Mouse (Mus musculus) kidney, postnatal 14 days (tissue): ENCODE data around the gene Adamts3.

Experiments
- DNase-seq: peaks from one replicate; pipeline ENCODE4 v3.0.0; 2022; ENCODE audit warnings: mixed read lengths

The Adamts3 gene

GRCm38 (mm10) chr5:89701241-89702007 is 181.7 kb downstream of the Adamts3 start:
- peak; percentile 69 for DNase-seq

DNA sequence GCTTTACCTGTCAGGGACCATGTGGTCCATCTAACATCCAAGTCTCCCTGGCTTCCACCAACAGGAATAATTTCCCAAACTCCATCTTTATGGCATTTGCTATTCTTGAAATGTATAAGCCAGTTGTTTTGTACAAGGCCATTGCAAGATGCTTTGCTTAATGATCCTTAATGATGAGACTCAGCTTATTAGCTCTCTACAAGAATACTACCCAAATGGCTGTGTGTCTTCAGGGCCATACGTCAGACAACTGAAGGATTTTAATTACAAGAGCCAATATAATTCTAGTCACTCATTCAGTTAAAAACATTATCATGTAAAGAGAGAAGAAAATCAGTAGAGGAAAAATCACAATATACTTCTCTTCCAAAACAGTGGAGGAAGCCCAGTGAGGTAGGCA is 195.3 kb downstream of the Adamts3 start:
- DNase-seq: no peak

DNA sequence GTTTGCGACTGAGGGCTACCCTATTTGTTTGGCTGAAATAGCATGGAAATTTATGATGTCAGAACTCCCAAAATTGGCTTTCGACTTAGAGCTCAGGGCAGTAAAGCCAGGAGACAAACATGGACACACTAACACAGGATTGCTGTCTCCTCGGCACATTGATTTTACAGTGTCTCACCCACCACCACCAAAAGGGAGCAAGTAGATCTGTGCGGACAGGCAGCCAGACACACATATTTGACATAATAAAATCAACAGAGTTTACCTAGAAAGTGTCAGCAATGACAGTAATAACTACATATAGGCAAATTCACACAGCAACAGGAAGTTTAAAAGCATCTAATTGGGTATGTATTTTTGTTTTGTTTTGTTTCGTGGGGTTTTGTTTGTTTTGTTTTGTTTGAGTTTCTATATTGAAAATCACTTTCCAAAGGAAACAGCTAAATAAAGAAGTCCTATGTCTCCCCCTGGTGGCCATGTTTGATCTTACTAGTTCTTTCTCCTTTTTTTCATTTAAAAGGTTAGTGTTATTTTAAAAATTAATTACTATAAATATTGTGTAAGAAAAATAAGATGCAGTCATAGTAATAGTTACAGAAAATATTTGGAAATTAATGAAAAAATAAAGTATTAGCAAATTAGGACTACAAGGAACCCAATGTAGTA is 203.1 kb downstream of the Adamts3 start:
- DNase-seq: peak; percentile 55

GRCm38 (mm10) chr5:89678148-89678547 is 205.0 kb downstream of the Adamts3 start:
- no peak for DNase-seq

DNA sequence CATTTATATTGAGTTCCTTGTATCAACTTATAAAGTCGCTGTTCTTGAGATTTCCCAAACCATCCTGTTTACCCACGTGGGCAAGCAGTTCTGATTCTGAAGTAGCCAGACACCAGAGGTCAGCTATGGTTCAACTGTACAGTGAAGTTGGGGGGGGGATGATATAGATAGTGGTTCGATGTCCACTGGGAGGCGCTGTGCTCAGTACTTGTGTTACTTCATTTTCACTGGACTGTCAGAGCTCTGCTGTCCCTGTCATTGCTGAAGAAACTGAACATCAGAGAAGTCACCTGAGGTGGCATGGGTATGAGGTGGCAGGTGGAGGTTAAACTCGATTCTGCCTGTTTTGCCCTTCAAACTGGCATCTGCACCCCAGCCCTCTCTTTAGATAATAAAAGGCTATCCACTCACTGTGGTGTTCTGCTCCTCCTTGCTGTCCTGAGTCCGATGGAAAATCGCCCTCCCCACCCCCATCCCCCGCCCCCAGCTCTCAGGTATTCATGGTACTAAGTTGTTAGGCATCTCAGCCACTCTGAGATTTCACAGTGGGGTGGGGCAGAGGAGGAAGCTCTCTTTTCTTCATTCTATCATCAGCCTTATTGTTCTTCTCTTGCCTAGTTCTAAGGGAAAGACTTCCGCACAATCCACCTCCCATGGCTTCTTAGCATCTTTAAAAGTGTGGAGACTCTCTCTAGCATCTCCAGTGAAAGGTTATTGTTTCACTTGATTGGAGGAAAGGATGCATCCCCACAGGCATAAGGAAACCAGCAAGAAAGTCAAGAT is 208.9 kb downstream of the Adamts3 start:
- DNase-seq: no peak

GRCm38 (mm10) chr5:89672950-89673349 is 210.2 kb downstream of the Adamts3 start:
- no peak for DNase-seq

DNA sequence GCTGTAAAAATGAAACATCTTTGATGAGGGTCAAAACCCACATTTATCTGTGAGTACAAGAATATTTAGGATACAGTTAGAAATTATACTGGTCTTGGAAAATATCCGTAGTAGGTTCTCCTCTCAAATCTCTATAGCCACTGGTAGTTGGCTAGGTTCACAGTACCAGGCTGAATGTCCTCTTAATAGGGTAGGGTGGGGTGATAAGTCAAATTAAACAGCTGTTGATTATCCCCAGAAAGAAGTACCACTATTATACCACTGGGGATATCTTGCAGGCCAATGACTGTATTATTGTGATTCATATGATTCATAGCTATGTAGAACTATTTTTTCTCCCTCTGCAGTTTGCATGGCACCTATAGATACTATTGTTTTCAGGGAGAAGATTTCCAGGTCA is 228.8 kb downstream of the Adamts3 start:
- no peak for DNase-seq

DNA sequence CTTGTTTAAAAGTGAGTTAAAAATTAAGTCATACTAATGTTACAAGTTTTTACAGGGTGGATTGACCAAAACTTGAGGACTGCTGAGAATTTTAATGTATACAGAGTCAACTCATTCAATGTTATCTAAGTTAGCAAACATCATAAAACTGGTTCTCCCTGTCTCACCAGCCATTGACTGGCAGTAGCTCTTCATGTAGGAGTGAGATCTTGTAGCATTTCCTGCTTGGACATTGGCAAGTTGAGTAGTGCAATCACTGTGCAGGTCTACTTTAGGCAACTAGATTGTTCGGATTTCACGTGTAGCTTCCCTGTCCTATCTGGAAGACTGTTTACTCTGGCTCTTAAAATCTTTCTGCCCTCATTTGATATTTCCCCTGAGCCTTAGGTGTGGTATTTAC is 229.3 kb downstream of the Adamts3 start:
- no peak for DNase-seq

DNA sequence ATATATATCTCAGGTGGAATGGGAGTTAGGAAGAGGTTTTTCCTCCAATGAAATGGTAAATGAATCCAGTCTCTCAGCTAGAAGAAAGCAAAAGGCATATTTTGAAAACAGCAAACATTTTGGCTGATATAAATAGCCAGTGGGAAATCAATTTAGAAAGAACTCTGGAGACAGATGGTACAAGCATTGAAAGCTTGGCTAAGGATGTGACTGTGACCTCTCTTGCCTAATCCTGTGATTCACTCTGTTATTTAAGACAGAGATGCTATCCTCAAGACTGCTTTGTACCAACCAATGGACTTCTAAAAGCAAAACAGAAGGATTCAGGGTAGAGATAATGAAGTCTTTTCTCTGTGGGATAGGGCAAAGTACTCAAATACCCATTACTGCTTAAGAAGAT is 236.2 kb downstream of the Adamts3 start:
- DNase-seq: no peak

DNA sequence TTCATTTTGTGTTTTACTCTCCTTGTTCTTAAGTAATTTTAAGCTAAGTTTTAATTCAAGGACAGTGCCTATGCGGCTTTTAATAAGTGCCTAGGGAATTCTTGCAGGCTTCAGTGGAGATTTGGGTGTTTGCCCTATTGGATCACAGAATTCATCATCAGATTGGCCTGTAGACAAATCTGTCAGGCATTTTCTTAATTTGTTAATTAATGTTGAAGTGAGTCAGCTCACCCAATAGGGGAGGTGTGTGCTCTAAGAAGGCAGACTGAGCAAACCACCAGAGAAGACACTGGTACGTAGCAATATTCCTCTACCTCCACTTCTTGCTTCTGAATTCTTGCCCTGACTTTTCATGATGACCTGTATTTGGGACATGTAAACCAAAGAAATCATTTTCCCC is 247.7 kb downstream of the Adamts3 start:
- DNase-seq: no peak

DNA sequence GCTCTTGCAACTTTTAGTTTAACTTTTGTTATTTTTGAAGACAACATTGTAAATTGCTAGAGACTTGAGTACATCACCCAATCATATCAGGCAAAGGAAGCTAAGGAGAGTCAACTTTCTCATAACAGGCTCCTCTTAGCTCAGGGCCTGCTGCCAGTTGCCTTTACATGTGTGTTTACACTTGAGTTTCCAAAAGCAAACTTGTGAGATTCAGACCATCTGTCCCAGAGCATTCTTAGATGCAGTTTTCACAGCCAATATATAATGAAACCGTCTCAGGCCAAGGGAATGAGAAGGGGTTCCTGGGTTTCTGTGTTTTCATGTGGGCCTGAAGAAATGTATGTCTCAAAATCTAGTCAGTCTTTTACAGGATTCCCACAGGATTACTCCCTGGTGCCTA is 251.5 kb downstream of the Adamts3 start:
- DNase-seq: no peak
